Mouse (Mus musculus) CH12.LX (cell line): Measurements from ENCODE around the gene Hk1. TPM values are rescaled to one million over a fixed set of nuclear protein-coding genes. Genes with fewer than 3 reads are reported as not detected.
"Not testable (repeated sequence)": the region's sequence is repeated elsewhere in the genome, so short reads cannot be mapped to it uniquely, and the experiment has no call there.

ENCODE experiments used
- DNase-seq: peaks from one replicate; pipeline ENCODE4 v3.0.0-alpha.2; 2013; ENCODE audit errors: extremely low read depth
- H3K27ac ChIP-seq: 2 replicates; pipeline ENCODE4 v1.5.1; 2012; ENCODE audit warnings: low read depth, mild to moderate bottlenecking, control low read depth, moderate library complexity; ENCODE audit not compliant: insufficient read depth
- H3K27me3 ChIP-seq: replicated peaks from 2 replicates; pipeline ENCODE3; 2012; ENCODE audit warnings: inconsistent platforms
- H3K36me3 ChIP-seq, 2 experiments: replicated peaks in 1 of 2; 2 replicates each; pipeline versions ENCODE3 to v1.6.1; 2012; ENCODE audit warnings: inconsistent platforms in 1 of 2, low read length in 1 of 2, mild to moderate bottlenecking in 1 of 2, mixed read lengths in 1 of 2, moderate library complexity in 1 of 2; ENCODE audit not compliant: control insufficient read depth in 1 of 2, insufficient read depth in 1 of 2
- H3K4me1 ChIP-seq, 2 experiments: 2 replicates each; pipeline ENCODE4 v1.6.1; 2012; ENCODE audit warnings: inconsistent platforms in 1 of 2, moderate library complexity in 1 of 2; ENCODE audit not compliant: insufficient read depth in 2 of 2, control insufficient read depth in 1 of 2
- H3K4me2 ChIP-seq: 2 replicates; pipeline ENCODE4 v1.6.1; 2012; ENCODE audit warnings: low read depth, mild to moderate bottlenecking, control low read depth; ENCODE audit not compliant: poor library complexity, insufficient read depth, severe bottlenecking
- H3K4me3 ChIP-seq, 3 experiments: fragments of 150-350 bp in 1 of 3; sonication (generic) in 1 of 3; replicated peaks in 1 of 3; 2 replicates each; pipeline versions ENCODE3 to v1.5.1; 2011 to 2012; ENCODE audit warnings: low read depth in 2 of 3, low read length in 2 of 3, mild to moderate bottlenecking in 2 of 3, moderate library complexity in 2 of 3, control low read depth in 1 of 3, improper control_type of control experiment in 1 of 3, inconsistent platforms in 1 of 3, mixed read lengths in 1 of 3; ENCODE audit not compliant: poor library complexity in 1 of 3
- H3K79me2 ChIP-seq: replicated peaks from 2 replicates; pipeline ENCODE4 v1.6.1; 2012; ENCODE audit warnings: mild to moderate bottlenecking, moderate library complexity; ENCODE audit not compliant: control insufficient read depth, poor library complexity, insufficient read depth, severe bottlenecking; ENCODE audit errors: extremely low read depth
- H3K9ac ChIP-seq: 2 replicates; pipeline ENCODE4 v1.6.1; 2012; ENCODE audit warnings: low read depth, mild to moderate bottlenecking, control low read depth, moderate library complexity; ENCODE audit not compliant: insufficient read depth
- H3K9me3 ChIP-seq: replicated peaks from 2 replicates; pipeline ENCODE3; 2012; ENCODE audit warnings: low read length, inconsistent platforms, mixed read lengths
- CTCF ChIP-seq, 2 experiments: IDR thresholded peaks in 1 of 2; conservative IDR thresholded peaks in 1 of 2; 2 replicates each; pipeline ENCODE4 v1.5.1; 2011 to 2012; ENCODE audit warnings: low read depth in 2 of 2, low read length in 2 of 2, improper control_type of control experiment in 1 of 2, inconsistent platforms in 1 of 2, mild to moderate bottlenecking in 1 of 2, moderate library complexity in 1 of 2
- EP300 ChIP-seq: IDR thresholded peaks from 2 replicates; pipeline ENCODE4 v1.6.1; 2011; ENCODE audit warnings: low read length, improper control_type of control experiment
- IRF4 ChIP-seq: IDR thresholded peaks from 2 replicates; pipeline ENCODE4 v1.6.1; 2014; ENCODE audit warnings: low read depth, mild to moderate bottlenecking, inconsistent platforms, low read length, improper control_type of control experiment
- JUN ChIP-seq: IDR thresholded peaks from 2 replicates; pipeline ENCODE4 v1.6.1; 2011; ENCODE audit warnings: low read depth, mild to moderate bottlenecking, low read length, improper control_type of control experiment, moderate library complexity; ENCODE audit not compliant: insufficient read depth
- POLR2A ChIP-seq: IDR thresholded peaks from 2 replicates; pipeline ENCODE4 v1.6.1; 2011; ENCODE audit warnings: low read depth, mild to moderate bottlenecking, improper control_type of control experiment, low read length
- RCOR1 ChIP-seq: conservative IDR thresholded peaks from 2 replicates; pipeline ENCODE4 v1.6.1; 2012; ENCODE audit warnings: low read depth, mild to moderate bottlenecking, inconsistent platforms, low read length, improper control_type of control experiment
- USF1 ChIP-seq: IDR thresholded peaks from 2 replicates; pipeline ENCODE4 v1.6.1; 2014; ENCODE audit warnings: low read depth, mild to moderate bottlenecking, inconsistent platforms, low read length, improper control_type of control experiment
- USF2 ChIP-seq: conservative IDR thresholded peaks from 2 replicates; pipeline ENCODE4 v1.6.1; 2011; ENCODE audit warnings: low read depth, low read length, improper control_type of control experiment
- dilution Hi-C: fragments of 300-500 bp; cut with MboI; formaldehyde crosslinking; loops from 2 replicates; pipeline ENCODE4 v1.14.3; 2020; ENCODE audit warnings: low sequenced_read_pairs; ENCODE audit not compliant: extremely low pct_unique_long_range_greater_than_20kb, extremely low pct_ligation_motif_present
- in situ Hi-C: fragments of 300-500 bp; cut with MboI; formaldehyde crosslinking; loops from 3 replicates; pipeline ENCODE4 v1.14.3; 2019; ENCODE audit warnings: low sequenced_read_pairs, low pct_ligation_motif_present, low pct_unique_long_range_greater_than_20kb, mixed read lengths
- polyA plus RNA-seq: library from polyadenylated mRNA; unstranded; fragments of >175 nt; gene quantifications from 2 replicates; pipeline ENCODE4 v1.2.1, GENCODE M21; 2012; ENCODE audit warnings: low read depth; ENCODE audit not compliant: insufficient read length
- total RNA-seq, 2 experiments: library from RNA; depleted of rRNA; stranded (reverse); fragments of 300-350 nt in 1 of 2; fragments of >200 nt in 1 of 2; gene quantifications; 2 replicates each; pipeline ENCODE4 v1.2.3; 2012 to 2014

Hk1 gene
- total and polyA plus RNA-seq, 3 experiments: 9.3 to 30.1 (median 23.4) TPM

GRCm38 (mm10) chr10:62326818-62327571 is 52.7 kb downstream of the Hk1 start:
- no peak for DNase-seq
- in situ Hi-C loops: no loop called here
- peaks cover 15 to 38% of the 10 kb centered on the region in 2 experiments for H3K4me1 ChIP-seq
- no peak overlapping the region for H3K27ac ChIP-seq
- H3K4me3 ChIP-seq: no peak overlapping the region
- dilution Hi-C loops: no loop called here
- no peak overlapping the region for H3K4me2 ChIP-seq
- H3K27me3 ChIP-seq: no peaks in the 10 kb centered on the region
- H3K79me2 ChIP-seq: no peaks in the 10 kb centered on the region
- H3K9ac ChIP-seq: no peak overlapping the region
- H3K36me3 ChIP-seq: peaks cover 0 to 24% of the 10 kb centered on the region in 2 experiments
- peak in 1 of 2 experiments; percentile 17; a peak in 1 of 4 replicates for TF ChIP-seq CTCF (conservative IDR thresholded peaks at IDR 0.05 in 1 of 2, IDR thresholded peaks at IDR 0.05 in 1 of 2; ENCODE audit: low read depth in 2 of 2, low read length in 2 of 2)
- no peak for TF ChIP-seq USF1
- peaks cover 3% of the 10 kb centered on the region for H3K9me3 ChIP-seq

DNA sequence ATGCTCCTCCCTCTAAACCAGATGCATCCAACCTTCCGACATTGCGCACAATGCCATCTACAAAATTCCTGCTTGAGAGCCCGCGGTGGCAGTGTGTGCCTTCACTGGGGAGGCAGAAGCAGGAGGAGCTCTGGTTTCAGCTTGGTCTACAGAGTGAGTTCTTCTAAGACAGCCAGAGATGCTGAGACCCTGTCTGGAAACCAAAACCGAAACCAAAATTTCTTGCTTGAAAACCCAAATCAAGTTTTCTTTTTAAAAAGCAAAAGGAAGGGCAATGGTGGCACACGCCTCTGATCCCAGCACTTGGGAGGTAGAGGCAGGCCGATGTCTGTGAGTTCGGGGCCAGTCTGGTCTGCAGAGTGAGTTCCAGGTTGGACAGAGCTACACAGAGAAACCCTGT is 53.7 kb downstream of the Hk1 start:
- dilution Hi-C loops: no loop called here
- Histone ChIP-seq H3K4me3 (peak overlapping the region in 2 of 3 experiments; percentile 14 to 47), H3K9me3 (peaks cover 3% of the 10 kb centered on the region), H3K36me3 (peaks cover 0 to 23% of the 10 kb centered on the region in 2 experiments), H3K4me2 (peak overlapping the region; percentile 71), H3K27ac (no peak overlapping the region), H3K9ac (peak overlapping the region; percentile 35), H3K4me1 (peaks cover 15 to 40% of the 10 kb centered on the region in 2 experiments)
- in situ Hi-C loops: no loop called here
- TF ChIP-seq RCOR1 (no peak), POLR2A (no peak), IRF4 (peak; percentile 74; the same call in 1 of the 2 replicates), JUN (no peak), EP300 (peak; percentile 35; the same call in 1 of the 2 replicates), USF2 (no peak)
- TF ChIP-seq, all 38 proteins: peak for 2
- no peaks in the 10 kb centered on the region for H3K27me3 ChIP-seq
- DNase-seq: no peak
- no peaks in the 10 kb centered on the region for H3K79me2 ChIP-seq

DNA sequence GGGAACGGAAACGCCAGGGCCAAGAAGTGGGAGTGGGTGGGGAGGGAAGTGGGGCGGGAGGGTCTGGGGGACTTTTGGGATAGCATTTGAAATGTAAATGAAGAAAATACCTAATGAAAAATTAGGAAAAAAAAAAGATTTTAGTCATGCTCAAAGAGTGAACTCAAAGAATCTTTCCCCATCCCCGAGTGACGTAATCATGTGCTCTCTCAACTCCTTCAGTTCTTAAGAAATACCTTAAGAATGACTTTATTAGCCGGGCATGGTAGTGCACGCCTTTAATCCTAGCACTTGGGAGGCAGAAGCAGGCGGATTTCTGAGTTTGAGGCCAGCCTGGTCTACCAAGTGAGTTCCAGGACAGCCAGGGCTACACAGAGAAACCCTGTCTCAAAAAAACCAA is 56.9 kb downstream of the Hk1 start:
- H3K4me3 ChIP-seq, H3K27me3 ChIP-seq, in situ Hi-C loops, H3K9me3 ChIP-seq, dilution Hi-C loops, H3K79me2 ChIP-seq, DNase-seq, H3K9ac ChIP-seq, H3K27ac ChIP-seq, H3K4me2 ChIP-seq: not testable (repeated sequence)
- Histone ChIP-seq H3K4me1 (peaks cover 26 to 36% of the 10 kb centered on the region in 2 experiments), H3K36me3 (peaks cover 0 to 11% of the 10 kb centered on the region in 2 experiments)
